Mouse (Mus musculus): ENCODE data around the gene Aldh4a1.

The Aldh4a1 gene

DNA sequence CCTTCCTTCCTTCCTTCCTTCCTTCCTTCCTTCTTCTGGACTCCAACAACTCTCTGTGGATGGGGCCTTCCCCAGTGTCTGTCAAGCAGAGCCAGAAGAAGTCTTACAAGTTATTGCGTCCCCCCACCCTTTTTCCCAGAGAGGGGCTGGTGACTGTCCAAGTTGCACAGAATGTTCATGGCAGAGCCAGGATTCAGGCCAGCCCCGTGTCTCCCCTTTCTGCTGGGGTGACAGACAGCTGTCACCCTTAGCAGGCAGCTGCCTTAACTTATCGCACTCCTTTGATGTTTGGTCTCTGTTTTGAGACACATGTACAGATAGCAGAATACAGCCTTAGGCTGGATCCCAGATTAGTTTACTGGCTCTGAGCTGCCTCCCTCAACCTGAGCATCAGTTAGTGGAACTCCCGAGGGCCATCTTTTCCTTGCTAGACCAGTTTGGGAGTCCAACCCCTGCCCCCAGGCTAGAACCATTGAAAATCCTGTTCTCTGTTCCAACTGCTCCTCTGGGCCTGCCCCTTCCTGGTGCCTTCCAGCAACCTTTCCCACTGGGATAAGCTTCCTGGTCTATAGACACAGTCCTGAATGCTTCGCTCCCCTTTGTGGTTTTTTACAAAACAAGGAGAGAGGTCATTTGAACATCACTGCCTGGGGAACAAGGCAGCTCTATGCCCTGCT, 33.2 kb upstream of the Aldh4a1 start:
- in situ Hi-C loops (cut with MboI, MseI) = loop anchor here (10.0 kb wide), 1 partner anchor 1335 kb away; the partner anchor contains the start of genes Kif17 and Sh2d5

DNA sequence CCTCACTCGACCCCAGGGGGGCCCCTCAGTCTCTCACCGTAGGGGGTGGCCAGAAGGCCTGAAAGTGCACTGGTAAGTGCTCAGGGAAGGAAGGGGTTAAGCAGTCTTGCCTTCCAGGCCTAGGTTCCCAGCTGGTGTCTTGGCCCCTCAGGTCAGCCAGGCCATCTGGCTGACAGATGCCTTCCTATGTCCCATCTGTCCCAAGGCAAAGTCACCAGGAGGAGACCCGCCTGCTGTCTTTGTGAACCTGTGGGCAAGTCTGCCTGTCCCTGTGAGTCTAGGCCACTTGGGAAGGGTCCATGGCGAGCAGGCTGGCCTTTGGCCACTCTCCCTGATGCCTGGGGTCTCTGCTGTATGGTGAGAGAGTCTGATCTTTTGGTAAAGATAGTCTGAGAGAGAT, 32.2 kb upstream of the Aldh4a1 start:
- in situ Hi-C loops (cut with MboI, MseI) = loop anchor here (10.0 kb wide), 1 partner anchor 1336 kb away; the partner anchor contains the start of genes Kif17 and Sh2d5

DNA sequence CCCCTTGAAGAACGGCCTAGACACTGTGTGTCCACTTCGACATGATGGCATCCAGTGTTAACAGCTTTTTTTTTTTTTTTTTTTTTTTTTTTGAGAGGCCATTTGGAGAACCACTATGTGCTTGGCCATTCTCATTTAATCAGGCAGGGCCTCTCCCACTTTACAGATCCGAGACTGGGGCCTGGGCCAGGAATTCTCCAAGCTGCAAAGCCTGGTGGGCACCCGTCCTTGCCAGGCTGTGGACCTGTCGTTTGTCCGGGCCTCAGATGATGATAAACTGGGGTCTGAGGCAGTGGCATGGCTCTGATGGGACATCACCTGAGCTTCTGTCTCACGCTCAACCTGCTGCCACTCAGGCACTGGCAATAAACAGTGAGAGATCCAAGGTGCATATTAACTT, 29.8 kb upstream of the Aldh4a1 start:
- in situ Hi-C loops (cut with MboI, MseI) = loop anchor here (10.0 kb wide), 1 partner anchor 1338 kb away; the partner anchor contains the start of genes Kif17 and Sh2d5

DNA sequence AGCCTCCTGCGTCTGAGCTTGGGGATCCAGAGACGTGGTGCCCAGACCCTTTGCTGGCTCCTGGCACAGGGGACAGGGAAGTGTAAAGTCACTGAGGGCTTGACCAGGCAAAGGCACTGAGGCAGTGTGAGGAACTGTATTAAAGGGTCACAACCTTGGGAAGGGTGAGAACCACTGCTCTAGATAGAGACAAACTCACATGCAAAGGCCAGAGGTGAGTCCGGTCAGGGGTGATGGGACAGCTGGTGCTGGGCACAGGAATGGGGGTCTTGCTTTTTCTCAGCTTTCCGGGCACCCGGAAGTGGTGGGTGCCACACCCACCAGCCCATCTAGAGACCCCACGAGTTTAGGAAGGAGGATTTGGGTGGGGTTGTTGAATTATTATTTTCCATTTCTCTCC, 29.3 kb upstream of the Aldh4a1 start:
- in situ Hi-C loops (cut with MboI, MseI) = loop anchor here (10.0 kb wide), 1 partner anchor 1339 kb away; the partner anchor contains the start of genes Kif17 and Sh2d5

DNA sequence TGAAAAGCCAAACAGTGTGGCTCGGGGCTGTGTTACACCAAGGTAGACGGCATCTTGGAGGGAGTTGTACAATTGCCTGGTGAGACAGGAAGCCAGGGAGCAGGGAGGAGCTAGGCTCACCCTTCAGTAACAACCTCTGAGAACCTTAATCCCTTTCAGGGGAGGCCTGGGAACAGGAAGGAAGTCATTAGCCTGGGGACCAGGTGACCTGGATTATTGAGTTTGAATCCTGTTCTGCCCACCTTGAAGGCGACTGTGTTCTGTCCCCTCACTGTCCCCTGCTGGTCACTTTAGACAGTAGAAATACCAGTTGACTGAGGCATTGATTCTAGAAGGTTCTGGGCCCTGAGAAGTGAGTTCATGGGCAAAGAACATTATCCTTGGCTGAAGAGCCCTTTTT, 28.6 kb upstream of the Aldh4a1 start:
- in situ Hi-C loops (cut with MboI, MseI) = loop anchor here (10.0 kb wide), 1 partner anchor 1339 kb away; the partner anchor contains the start of genes Kif17 and Sh2d5

DNA sequence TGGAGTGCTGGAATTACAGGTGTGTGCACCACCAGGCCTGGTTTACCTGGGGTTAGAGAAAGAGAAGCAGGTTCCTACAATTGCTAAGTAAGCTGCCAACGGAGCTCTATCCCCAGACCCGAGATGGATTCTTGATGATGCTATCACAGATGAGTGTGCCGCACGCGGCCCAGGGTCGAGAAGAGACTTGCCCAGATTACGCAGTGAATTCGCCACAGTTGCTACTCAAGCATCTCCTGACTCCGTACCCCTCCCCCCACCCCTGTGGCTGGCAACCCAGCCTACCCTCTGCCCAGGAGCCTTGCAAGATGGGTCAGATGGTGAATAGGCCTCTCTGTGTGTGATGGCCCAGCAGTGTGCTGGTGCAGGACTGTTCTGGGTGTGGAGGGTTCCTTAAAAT, 26.0 kb upstream of the Aldh4a1 start:
- in situ Hi-C loops (cut with MboI, MseI) = loop anchor here (10.0 kb wide), 1 partner anchor 1342 kb away; the partner anchor contains the start of genes Kif17 and Sh2d5

DNA sequence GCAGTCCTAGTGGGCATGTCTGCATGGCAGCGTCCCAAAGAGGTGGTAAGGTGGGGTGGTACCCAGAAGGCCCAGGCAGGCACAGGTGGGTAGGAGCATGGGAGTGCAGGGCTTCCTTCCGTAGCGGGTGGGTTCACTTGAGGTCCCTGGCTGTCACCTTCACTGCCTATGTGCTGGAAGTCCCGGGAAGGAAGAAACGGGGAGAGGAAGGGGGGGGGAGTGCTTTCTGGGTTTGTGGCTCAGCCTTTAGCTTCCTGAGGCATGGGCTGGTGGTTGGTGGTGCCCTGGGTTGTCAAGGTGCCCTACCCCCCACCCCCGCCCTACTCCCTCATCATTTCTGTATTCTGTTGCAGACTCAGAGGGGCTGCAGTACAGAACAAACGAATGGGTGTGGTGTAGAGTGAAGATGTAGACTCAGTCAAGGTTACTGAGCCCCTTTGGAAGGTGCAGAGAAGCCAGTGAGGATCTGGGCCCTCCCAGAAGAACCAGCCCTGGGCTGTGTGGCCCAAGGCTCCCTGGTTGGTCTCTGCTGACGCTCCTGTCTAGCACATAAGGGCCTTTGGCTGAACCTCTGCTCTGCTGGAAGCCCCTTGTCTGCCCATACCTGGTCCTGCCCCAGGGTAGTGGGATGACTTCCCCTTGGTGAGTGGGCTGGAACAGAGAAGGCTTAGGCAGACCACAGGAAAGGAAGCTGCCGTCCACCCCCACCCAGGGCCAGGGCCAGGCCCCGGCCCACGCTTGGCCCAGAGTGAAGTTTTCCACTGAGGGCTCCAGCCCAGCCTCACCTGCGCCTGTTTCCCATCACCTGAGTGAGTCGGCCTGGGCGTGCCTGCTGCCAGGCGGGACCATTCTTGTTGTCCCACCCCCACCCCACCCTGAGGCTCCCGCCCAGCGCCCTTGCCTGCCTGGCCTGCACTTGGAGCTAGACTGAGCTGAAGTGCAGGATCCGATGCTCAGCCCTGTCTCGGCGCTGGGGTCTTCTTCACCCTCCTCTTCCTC, 25.1 kb upstream of the Aldh4a1 start:
- in situ Hi-C loops (cut with MboI, MseI) = loop anchor here (10.0 kb wide), 1 partner anchor 1343 kb away; the partner anchor contains the start of genes Kif17 and Sh2d5

DNA sequence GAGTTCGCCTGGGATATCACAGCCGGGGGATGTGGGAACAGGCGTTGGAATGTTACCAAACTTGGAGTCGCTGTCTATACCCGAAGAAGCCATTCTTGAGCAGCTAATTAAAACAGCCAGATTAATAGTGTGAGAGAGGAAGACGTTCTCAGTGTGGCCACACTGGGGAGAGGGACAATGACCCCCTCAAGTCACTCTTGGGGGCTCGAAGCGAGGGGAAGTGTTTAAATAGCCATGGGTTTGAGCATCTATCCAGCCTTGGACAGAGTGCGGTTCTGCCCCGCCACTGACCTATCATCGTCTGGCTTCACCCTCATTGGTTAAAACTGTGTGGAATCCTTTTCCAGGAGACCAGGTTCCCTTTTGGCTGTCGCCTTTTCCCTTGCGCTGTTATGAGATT, 24.3 kb upstream of the Aldh4a1 start:
- in situ Hi-C loops (cut with MboI, MseI) = loop anchor here (10.0 kb wide), 1 partner anchor 1344 kb away; the partner anchor contains the start of genes Kif17 and Sh2d5

DNA sequence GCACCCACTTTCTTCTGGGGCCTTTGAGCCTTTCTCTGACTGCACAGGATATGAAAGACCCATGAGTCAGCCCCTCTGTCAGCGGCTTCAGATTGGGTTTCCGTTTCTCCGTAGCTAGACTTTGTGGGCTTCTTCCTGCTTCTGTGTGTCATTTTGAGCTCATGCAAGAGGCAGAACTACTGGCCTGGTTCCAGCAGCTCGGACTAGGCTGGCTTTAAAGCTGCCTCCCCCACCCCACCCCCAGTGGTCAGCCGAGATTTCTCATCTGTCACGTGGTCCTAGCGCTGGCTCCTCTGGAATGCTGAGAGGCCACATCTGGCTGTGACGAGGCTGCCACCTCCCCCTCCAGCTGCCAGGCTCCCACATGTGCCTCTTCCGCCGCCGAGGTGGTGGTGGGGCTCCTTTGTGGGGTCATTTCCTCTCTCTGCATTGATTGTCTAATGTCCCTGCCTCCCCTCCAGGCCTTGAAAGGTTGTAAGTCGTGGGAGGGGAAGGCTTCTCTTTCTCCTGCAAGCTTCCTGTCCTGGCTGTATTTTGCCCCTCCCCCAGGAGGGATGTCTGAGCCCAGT, 23.6 kb upstream of the Aldh4a1 start:
- in situ Hi-C loops (cut with MboI, MseI) = loop anchor here (10.0 kb wide), 1 partner anchor 1344 kb away; the partner anchor contains the start of genes Kif17 and Sh2d5

DNA sequence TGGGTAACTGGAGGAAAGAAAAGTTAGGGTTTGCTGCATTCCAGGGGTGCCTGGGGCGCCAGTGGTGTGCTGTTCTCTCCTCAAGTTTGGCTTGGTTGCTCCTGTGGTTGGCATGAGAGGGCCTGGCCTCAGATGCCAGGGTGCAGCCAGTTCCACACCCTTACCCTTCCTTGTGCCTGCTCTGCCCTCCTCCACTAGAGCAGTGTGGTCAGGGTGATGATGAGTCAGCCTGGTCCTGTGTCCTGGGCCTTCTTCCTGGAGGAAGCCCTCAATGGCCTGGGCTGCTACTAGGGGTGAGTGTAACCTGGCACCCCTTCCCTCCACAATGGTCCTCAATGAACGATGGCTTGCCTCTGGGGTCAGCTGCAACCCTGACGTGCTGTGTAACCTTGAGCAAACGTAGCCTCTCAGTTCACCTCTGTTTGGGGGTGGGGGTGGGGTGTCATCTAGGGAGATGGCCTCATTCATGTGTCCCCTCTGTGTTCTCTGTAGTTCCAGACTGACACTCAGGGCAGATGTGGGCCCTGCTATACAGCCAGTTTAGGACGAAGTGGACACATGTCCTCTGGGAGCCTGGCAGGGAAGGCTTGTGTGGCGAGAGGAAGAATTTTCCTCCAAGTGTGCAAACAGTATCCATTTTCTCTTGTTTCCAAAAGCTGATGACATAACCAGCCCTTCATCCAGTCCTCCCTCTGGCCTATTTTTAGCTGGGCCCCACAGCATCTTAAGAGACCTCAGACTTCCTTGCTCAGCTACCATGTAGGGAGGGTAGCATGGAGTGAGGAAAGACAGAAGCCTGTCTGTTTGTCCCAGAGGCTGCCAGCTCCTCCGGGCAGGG, 20.9 kb upstream of the Aldh4a1 start:
- in situ Hi-C loops (cut with MboI, MseI) = no loop called here

DNA sequence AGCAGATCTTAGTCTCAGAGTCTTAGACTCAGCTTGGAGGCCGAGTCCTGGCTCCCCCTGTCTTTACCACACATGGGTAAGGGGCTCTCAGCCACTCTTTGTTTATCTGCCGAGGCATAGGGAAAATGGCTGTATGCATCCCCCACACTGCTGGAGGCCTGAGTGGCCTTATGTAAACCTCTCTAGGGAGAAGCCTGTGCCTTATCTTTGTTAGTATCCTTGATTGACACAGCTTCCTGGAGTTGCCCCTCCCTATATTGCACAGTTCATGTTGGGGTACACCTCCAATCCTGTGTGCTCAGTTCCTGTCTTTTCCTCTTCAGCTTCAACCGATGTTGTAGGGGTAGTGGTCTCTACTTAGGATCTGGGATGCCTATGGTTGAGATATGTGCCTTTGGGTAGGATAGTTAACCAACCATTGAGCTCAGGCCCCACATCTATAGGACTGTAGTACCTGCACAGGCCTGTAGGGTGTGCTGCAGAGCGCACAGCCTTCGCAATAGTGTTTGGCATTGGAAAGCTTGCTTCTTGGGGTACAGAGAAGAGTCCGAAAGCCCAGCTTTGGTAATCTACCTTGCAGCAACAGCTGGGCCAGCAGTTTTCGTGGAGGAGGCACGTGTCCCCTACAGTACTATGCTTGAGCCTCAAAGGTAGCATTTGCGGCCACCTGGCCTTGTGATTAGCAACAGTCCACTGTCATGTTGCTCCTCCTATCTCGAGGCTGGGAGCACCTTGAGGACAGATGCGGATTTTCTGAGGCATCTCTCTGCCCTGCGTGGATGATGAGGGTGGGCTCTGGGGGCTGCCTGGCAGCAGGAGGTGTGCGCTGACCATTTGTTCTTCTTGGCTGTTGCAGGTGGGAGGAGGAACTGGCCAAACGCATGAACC, 20.1 kb upstream of the Aldh4a1 start, which contains the start of gene Gm21969:
Gm21969 (plus strand) TSS at position 830 of the 888 bp plus-strand sequence.
- in situ Hi-C loops (cut with MboI, MseI) = no loop called here

DNA sequence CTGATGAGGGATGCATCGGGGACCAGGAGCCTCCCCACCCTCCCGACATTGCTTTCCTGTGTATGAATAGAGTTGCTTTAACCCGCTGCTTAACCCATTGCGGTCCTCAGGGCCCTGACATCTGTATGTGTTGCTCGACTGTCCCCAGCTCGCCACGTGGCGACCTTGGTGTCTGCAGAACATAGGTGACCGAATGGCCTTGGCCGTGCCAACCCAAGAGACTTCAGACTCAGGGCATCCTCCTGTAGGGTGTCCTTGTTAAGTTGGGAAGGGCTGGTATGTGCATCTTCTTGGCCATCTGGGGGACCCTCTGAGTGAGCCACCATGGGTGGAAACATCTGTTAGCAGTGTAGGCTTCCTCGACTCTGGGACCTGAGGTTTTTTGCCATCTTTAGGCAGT, 17.4 kb upstream of the Aldh4a1 start:
- in situ Hi-C loops (cut with MboI, MseI) = no loop called here

DNA sequence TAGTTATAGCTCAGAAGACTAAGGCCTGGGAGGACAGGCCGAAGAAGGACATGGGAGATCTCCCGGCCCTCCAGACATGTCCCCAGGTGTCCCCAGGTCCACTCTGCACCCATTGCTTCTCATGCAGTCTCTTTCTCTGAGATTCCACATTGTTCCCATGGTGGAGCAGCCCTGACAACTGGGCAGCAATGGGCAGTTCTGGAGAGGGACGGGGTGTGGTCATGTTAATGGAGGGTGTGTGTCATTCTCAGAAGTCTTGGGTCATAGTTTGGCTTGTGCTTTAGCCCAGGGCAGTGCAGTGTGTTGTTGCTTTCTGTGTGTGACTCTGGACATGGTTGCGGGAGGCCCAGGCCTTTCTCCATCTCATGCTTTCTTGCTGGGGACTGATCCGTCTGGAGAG, 15.9 kb upstream of the Aldh4a1 start:
- in situ Hi-C loops (cut with MboI, MseI) = no loop called here

DNA sequence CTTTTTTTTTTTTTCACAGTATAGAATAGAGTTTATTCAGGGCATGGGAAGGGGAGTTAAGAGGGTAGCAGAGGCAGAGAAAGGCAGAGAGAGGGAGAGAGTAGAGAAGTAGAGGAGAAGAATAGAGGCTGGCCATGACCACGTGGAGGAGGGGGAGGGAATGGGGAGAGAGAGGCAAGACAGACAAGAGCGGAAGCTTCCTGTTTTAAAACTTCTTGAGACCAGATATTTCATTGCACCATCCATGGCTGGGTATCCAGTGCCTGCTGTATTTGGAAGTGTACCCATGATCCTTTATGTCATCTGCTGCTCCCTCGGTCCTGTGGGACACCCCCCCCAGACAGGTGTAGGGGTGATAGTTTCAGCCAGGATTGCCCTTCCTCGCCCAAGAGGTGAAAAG, 13.7 kb upstream of the Aldh4a1 start:
- in situ Hi-C loops (cut with MboI, MseI) = no loop called here

DNA sequence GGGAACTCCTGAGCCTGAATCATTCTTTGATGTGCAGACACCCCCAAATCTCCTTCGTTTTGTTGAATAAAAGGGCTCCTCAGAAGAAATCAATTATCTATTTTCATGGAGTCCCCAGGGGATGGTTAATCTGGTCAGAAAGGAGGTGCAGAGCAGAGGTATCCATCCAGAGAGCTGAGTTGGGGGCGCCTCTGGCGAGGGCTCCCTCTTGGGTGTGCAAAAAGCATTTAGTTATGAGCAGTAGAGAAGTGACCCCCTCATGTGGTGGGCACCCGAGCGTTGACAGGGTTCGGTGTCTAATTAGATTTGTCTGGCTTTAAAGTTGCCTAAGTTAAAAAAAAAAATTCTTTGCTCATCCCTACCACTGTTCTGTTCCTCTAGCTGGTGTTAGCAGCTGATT, 11.7 kb upstream of the Aldh4a1 start:
- in situ Hi-C loops (cut with MboI, MseI) = loop anchor here (5.0 kb wide), 1 partner anchor 34 kb away; no protein-coding TSS in a partner anchor

DNA sequence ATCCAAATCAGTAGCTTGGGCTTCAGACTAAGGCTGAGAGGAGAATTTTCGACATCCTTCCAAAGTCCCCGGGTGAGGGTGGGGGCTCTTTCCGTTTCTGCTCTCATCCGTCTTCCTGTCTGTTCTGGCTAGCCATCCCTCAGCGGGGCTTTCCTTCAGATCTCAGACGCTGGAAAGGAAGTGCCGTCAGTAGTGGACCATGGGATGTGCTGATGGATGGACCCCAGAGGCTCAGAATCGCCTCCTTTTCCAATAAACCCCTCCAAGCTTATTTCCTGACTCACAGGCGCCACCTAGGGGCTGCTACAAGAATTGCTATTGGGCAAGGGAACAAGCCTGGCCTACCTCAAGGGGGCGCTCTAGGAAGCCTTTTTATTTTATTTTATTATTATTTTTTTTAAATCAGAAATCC, 11.1 kb upstream of the Aldh4a1 start:
- in situ Hi-C loops (cut with MboI, MseI) = loop anchor here (5.0 kb wide), 1 partner anchor 34 kb away; no protein-coding TSS in a partner anchor

DNA sequence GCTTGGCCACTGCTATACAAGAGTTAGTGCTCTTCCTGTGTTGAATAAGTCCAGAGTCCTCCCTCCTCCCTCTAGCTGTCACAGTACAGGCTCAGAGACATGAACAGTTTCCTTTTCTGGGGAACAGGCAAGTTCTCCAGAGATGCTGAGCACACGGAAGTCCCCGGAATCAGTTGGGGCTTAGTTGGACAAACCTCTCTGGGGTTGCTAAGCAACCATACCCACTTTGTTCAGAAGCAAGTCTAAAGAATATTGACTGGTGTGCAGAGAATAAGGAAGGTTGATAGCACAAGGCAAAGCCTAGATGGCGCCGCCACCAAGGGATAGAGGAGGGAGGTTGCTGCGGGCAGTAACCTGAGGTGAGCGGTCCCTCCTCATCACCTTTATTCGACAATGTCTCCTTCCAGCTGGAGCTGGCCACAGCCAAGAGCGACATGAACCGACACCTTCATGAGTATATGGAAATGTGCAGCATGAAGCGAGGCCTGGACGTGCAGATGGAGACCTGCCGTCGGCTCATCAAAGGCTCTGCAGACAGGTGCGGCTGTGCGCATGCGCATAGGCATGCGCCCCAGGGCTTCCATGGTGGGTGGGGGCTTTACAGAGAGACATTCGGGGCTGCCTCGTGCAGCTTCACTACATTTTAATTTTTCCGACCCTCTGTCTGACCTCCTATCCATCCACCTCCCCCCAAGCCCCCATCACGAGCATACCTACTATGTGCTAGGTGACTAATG, 8.0 kb upstream of the Aldh4a1 start:
- in situ Hi-C loops (cut with MboI, MseI) = loop anchor here (5.0 kb wide), 1 partner anchor 37 kb away; no protein-coding TSS in a partner anchor

DNA sequence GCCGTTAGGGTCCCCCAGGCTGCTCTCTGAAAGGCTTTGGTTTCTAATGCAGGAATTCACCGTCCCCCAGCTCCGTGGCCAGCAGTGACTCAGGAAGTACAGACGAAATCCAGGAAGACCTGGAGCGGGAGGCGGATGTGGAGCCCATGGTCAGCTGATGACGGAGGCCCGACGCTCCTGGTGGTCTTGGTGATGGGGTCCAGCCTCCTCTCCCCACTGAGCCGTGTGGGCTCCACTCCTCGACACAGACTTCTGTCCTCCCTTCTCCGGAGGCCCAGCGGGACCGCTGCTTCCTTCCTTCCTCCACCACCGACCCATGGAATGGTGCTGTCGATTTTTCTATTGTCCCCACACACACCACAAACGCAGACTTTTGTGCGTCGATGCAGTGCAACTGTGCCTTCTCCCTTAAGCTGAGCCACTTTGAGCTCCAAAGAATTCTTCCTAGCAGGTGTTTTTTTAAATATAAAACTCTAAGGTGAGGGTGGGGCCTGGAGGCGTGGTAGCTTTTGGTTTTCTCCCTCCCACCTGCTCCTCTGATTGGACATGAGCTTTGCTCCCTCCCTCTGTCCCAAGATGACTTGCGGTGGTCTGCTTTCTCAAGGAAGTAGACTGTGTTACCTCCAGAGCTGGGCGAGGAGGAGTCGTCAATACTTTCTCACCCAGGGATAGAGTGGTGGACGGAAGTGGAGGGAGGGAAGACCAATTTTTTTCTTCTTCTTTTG, 6.2 kb upstream of the Aldh4a1 start:
- in situ Hi-C loops (cut with MboI, MseI) = no loop called here

All from T-helper 2 cell (primary cell).